Mouse (Mus musculus) liver, adult (tissue): ENCODE results near the gene Lpin1.

Source experiments
- GATA4 ChIP-seq: IDR thresholded peaks from 2 replicates; pipeline ENCODE4 v1.6.1; 2014; ENCODE audit warnings: mild to moderate bottlenecking, low read length; ENCODE audit not compliant: insufficient replicate concordance

Lpin1 gene

GRCm38 (mm10) chr12:16526862-16527261 is 83.9 kb downstream of the Lpin1 start:
- TF ChIP-seq GATA4 = no peak

- no peak for TF ChIP-seq GATA4
Measured at GRCm38 (mm10) chr12:16526134-16526533, 84.6 kb downstream of the Lpin1 start.

- no peak for TF ChIP-seq GATA4
Measured at GRCm38 (mm10) chr12:16515183-16515582, 95.6 kb downstream of the Lpin1 start.

GRCm38 (mm10) chr12:16512991-16513390 is 97.8 kb downstream of the Lpin1 start:
- no peak for TF ChIP-seq GATA4

GRCm38 (mm10) chr12:16509122-16509752 is 101.5 kb downstream of the Lpin1 start:
- no peak for TF ChIP-seq GATA4

GRCm38 (mm10) chr12:16506796-16507790 is 103.7 kb downstream of the Lpin1 start:
- no peak for TF ChIP-seq GATA4

GRCm38 (mm10) chr12:16504244-16504643 is 106.5 kb downstream of the Lpin1 start:
- no peak for TF ChIP-seq GATA4

GRCm38 (mm10) chr12:16497960-16498359 is 112.8 kb downstream of the Lpin1 start:
- no peak for TF ChIP-seq GATA4

- TF ChIP-seq GATA4 = no peak
Measured at GRCm38 (mm10) chr12:16492713-16493112, 118.1 kb downstream of the Lpin1 start.

GRCm38 (mm10) chr12:16488899-16489298 is 121.9 kb downstream of the Lpin1 start:
- no peak for TF ChIP-seq GATA4

GRCm38 (mm10) chr12:16487453-16487852 is 123.3 kb downstream of the Lpin1 start:
- no peak for TF ChIP-seq GATA4
